Mouse (Mus musculus) spleen, postnatal 14 days (tissue): ENCODE data around the gene Mmp2.

ENCODE experiments used
- DNase-seq, 2 experiments: peaks; one replicate each; pipeline ENCODE4 v3.0.0; 2021 to 2022; ENCODE audit warnings: low spot score in 2 of 2

Gene Mmp2

DNA sequence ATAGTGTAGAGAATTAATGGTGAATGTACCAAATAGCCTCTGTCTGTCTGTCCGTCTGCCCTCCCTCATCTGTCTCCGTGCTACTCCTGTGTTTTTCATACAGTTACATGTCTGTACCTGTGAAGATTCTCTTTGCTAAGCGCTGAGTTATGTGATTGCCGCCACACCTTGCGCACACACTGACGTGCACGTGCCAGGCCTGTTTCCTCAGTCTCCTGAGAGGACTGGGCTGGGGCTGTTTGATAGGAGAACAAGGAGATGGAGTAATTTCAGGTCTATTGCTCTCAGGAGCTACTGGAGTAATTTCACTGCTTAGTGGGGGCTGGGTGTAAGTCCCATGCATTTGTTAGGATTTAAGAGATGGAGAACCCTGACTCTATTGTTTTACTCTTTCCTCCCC, 68.0 kb downstream of the Mmp2 start:
- no peak for DNase-seq

DNA sequence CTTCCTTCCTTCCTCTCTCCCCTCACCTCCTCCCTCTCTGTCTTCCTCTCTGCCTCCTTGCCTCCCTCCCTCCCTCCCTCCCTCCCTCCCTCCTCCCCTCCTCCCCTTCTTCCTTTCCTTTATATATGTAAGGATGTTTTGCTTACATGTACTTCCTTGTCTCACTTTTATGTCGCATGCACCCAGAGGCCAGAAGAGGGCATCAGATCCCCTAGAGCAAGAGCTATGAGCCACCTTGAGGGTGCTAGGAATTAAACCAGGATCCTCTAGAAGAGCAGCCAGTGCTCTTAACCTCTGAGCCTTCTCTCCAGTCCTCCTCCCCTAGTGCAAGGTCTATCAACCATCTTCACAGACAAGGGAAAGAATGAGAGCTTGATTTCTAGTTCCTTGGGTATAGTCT, 69.0 kb downstream of the Mmp2 start:
- no peak for DNase-seq

DNA sequence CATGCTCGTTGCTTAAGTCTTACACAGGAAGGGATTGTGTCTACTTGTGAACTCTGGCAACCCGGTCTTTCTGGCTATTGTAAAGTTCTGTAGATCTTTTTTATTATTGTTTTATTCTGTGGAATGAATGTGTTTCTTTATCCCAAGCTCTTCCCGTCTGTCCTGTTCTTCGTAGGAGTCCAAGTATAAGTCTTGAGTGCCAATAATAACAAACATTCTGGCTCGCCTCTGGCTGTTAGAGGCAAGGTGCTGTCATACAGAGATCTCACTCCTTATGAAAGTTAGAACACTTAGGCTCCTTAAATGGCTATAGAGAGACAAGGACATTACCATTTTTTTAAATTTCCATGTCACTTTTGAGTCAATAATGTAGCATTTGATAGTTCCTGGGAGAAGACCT, 69.5 kb downstream of the Mmp2 start:
- no peak for DNase-seq

DNA sequence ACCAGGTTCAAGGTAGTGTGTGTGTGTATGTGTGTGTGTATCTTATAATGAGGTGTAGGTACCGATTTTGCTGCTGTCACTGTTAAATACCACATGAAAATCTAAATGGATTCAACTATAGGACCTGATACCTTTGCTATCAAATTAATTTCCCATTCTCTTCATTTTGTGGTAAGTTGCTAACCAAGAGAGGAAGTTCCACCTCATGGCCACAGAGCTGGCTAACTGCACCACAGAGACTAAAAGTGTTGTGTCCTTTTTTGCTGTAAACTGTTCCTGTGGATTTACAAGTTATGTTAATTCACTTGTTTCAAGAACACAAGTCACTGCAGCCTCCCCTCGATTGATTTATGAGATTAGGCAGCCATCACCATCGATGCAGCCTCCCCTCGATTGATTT, 70.7 kb downstream of the Mmp2 start:
- no peak for DNase-seq

DNA sequence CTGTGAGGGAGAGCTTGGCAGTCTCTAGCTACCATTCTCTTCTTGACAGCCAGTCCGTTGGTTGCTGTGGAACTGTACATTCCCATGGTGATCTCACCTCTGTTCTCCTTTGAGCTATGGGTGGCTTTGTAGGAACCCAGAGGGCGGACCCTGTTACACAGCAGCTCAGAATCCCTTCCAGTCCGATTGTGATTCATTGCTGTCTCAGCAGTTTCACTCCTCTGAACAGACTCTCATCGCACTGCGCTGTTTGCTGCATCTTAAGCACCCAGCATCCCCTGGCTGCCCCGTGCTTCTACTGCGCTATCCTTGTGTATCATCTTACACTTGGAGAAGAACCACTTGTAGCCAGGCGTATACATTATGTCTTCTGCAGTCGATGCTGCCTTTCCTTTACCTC, 72.5 kb downstream of the Mmp2 start:
- no peak for DNase-seq

DNA sequence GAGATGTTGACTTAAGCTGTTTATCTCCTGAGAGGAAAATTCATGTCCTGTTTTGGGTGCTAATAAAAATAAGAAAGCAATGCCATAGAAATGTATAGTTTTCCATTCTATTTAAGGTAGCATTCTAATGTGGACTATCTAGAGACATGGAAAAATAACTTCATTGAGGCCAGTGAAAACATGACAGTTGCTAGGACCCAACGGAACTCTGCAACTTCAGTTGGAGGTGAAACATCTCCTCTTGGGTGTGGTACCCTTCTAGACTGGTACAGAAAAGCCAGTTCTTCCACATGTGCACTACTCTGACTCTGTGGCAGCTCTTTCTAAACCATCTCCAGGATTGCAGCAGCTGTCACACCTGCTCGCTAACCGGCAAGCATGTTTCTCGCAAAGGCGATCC, 74.0 kb downstream of the Mmp2 start, which contains the start of gene Capns2:
Gene Capns2, plus strand, starts transcription at position 301 of the 400 bp plus-strand sequence.
- no peak for DNase-seq

DNA sequence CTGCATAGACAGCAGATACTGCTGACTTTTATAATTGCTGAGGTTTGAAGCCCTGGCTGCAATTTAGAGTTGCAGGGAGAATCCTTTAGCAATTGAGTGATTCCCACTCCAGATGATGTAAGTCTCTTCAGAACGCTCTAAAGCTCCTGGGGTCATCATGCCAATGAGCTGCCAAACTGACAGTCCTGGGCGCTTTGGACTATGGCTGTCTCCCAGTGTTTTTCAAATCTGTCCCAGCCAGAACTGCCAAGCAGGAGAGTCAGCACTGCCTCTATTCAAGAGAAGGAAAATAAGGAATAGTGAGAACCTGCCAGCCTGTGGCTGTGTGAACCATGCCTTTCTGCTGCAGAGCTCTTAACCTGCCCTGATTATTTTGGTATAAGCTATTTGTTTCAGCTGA, 75.9 kb downstream of the Mmp2 start:
- DNase-seq = no peak
